In genomic region chr6:97114821-97115220, GRCm38 (mm10) we compare ENCODE assay signal across 17 mouse cellular contexts. TPM values are rescaled to one million over a fixed set of nuclear protein-coding genes. Genes with fewer than 3 reads are reported as not detected.
A peak's percentile ranks its signal among the peaks of the same experiment; 100 is the strongest.
DNase-seq lines count a peak whose midpoint lies in the region; ATAC-seq and TF ChIP-seq lines count a peak whose summit lies in the region.
"Had no signal": no experiment of that assay in that cellular context is flagged by ENCODE, and none has a peak within 500 bp of the region (broad histone marks: within the 10 kb centered on the region; RNA-seq: fewer than 3 reads in every experiment).

No protein-coding gene starts in this region.

- H3K36me3 ChIP-seq in stomach, postnatal 0 days (ENCODE audit: control insufficient read depth, insufficient read depth, low read length) = peaks cover 6% of the 10 kb centered on the region; the same call in 1 of the 2 replicates
- H3K36me3 ChIP-seq in heart, embryonic 10.5 days = peaks cover 50% of the 10 kb centered on the region

- no peak overlapping the region for H3K9ac ChIP-seq in stomach, postnatal 0 days (ENCODE audit: low read length)
- H3K9ac ChIP-seq: forebrain, embryonic 13.5 days; liver, embryonic 15.5 days; neural tube, embryonic 12.5 days had no signal

- no peaks in the 10 kb centered on the region for H3K9me3 ChIP-seq in stomach, postnatal 0 days (ENCODE audit: control insufficient read depth, low read length)
- no peaks in the 10 kb centered on the region for H3K9me3 ChIP-seq in heart, embryonic 10.5 days
- H3K9me3 ChIP-seq: forebrain, embryonic 13.5 days; liver, embryonic 15.5 days; neural tube, embryonic 12.5 days had no signal

- no peak overlapping the region for H3K4me3 ChIP-seq in layer of hippocampus, adult 2 months
- no peak overlapping the region for H3K4me3 ChIP-seq in stomach, postnatal 0 days (ENCODE audit: low read depth, low read length)
- H3K4me3 ChIP-seq in heart, embryonic 10.5 days = no peak overlapping the region
- H3K4me3 ChIP-seq: forebrain, embryonic 13.5 days; liver, embryonic 15.5 days; neural tube, embryonic 12.5 days had no signal

- 66% methylated on average over 3 of the region's 3 CpGs for WGBS in stomach, postnatal 0 days
- whole genome bisulfite sequencing in heart, embryonic 10.5 days = 64% methylated on average over 3 of the region's 3 CpGs

- DNase-seq in layer of hippocampus, adult 2 months (ENCODE audit: low spot score in 2 of 2) = no peak
- DNase-seq in layer of hippocampus, postnatal 14 days (ENCODE audit: low spot score in 2 of 2) = no peak
- peak; percentile 7 for DNase-seq in thymus, postnatal 14 days
- DNase-seq in thymus, adult 18-20 months = no peak
- peak; percentile 54 for DNase-seq in R1 (ENCODE audit: low read depth, low spot score)
- DNase-seq in stomach, postnatal 0 days (ENCODE audit: low spot score) = no peak
- DNase-seq in heart, embryonic 10.5 days (ENCODE audit: low spot score) = no peak
- DNase-seq in cerebellum, postnatal 36 days = no peak
- DNase-seq: adrenal gland, postnatal 36 days; kidney, postnatal 10 days; right cerebral cortex, postnatal 4 days had no signal

- ATAC-seq in stomach, postnatal 0 days (ENCODE audit: low FRiP score, low TSS enrichment) = no peak
- ATAC-seq: forebrain, embryonic 13.5 days had no signal

- TF ChIP-seq CTCF in layer of hippocampus, adult 2 months (conservative IDR thresholded peaks at IDR 0.05) = peak; percentile 29
- peak; percentile 21; the same call in 1 of the 2 replicates for TF ChIP-seq CTCF in stomach, postnatal 0 days (IDR thresholded peaks at IDR 0.05; ENCODE audit: low read depth)

- TF ChIP-seq EP300 in stomach, postnatal 0 days (optimal IDR thresholded peaks at IDR 0.05) = no peak

- H3K27ac ChIP-seq in layer of hippocampus, adult 2 months = no peak overlapping the region
- H3K27ac ChIP-seq in stomach, postnatal 0 days (replicated peaks) = no peak overlapping the region
- H3K27ac ChIP-seq in heart, embryonic 10.5 days = no peak overlapping the region
- H3K27ac ChIP-seq: forebrain, embryonic 13.5 days; liver, embryonic 15.5 days; neural tube, embryonic 12.5 days had no signal

- no peaks in the 10 kb centered on the region for H3K27me3 ChIP-seq in stomach, postnatal 0 days (ENCODE audit: control insufficient read depth, insufficient read depth, low read length)
- H3K27me3 ChIP-seq in heart, embryonic 10.5 days (ENCODE audit: insufficient read depth, poor library complexity, severe bottlenecking) = no peaks in the 10 kb centered on the region
- H3K27me3 ChIP-seq: forebrain, embryonic 13.5 days; liver, embryonic 15.5 days; neural tube, embryonic 12.5 days had no signal

- H3K4me1 ChIP-seq in stomach, postnatal 0 days (replicated peaks; ENCODE audit: control insufficient read depth, insufficient read depth) = no peaks in the 10 kb centered on the region
- no peaks in the 10 kb centered on the region for H3K4me1 ChIP-seq in heart, embryonic 10.5 days
- H3K4me1 ChIP-seq: forebrain, embryonic 13.5 days; neural tube, embryonic 12.5 days had no signal

- H3K4me2 ChIP-seq in stomach, postnatal 0 days (replicated peaks; ENCODE audit: low read depth) = no peak overlapping the region
- H3K4me2 ChIP-seq: forebrain, embryonic 13.5 days; liver, embryonic 15.5 days; neural tube, embryonic 12.5 days had no signal

RNA-seq across cellular contexts. Expression of gene Eogt, which starts 34.2 kb away (rescaled TPM):
- total RNA-seq in layer of hippocampus, adult 2 months (2021) = 10 to 100 TPM; 21.3 to 24.0 TPM
- 10 to 100 TPM; 32.1 to 38.3 TPM for total RNA-seq in layer of hippocampus, postnatal 14 days (2021)
- polyA plus RNA-seq in stomach, postnatal 0 days (2015; fragmentation: Nextera tagmentation; extraction: Ambion mirVana) = 5.0 and 5.1 TPM in 2 replicates
- 11.2 and 14.9 TPM in 2 replicates for polyA plus RNA-seq in heart, embryonic 10.5 days (2016; fragmentation: Nextera tagmentation; extraction: Ambion mirVana)

RNA-seq across cellular contexts. Expression of gene Fam19a4, which starts 54.6 kb away (rescaled TPM):
- not detected for total RNA-seq in layer of hippocampus, adult 2 months (2021)
- 1 to 10 TPM in 1 of 2 experiments, under 1 TPM in 1; 0.69 to 2.0 TPM for total RNA-seq in layer of hippocampus, postnatal 14 days (2021)
- polyA plus RNA-seq in stomach, postnatal 0 days (2015; fragmentation: Nextera tagmentation; extraction: Ambion mirVana) = 0.15 and 0.27 TPM in 2 replicates
- polyA plus RNA-seq in heart, embryonic 10.5 days (2016; fragmentation: Nextera tagmentation; extraction: Ambion mirVana) = 0.11 TPM in 1 of 2 replicates, not detected in the other
- total RNA-seq: megakaryocyte, adult 5-6 weeks had no signal
- polyA plus RNA-seq: gonadal fat pad, adult 2 months; intestine, embryonic 14.5 days; liver, embryonic 15.5 days had no signal

Comparison
In these comparisons a context has a peak if more than half of its experiments do, and no peak if none do; other contexts are left out.
1. DNase-seq: peak in thymus, postnatal 14 days (single experiment) and R1 (single experiment); none in layer of hippocampus, adult 2 months (0 of 2), layer of hippocampus, postnatal 14 days (0 of 2), thymus, adult 18-20 months (0 of 2), stomach, postnatal 0 days (single experiment), heart, embryonic 10.5 days (single experiment) and cerebellum, postnatal 36 days (0 of 2).